Mouse (Mus musculus) liver, embryonic 16.5 days (tissue): Measurements from ENCODE around the gene Vcl. TPM values are rescaled to one million over a fixed set of nuclear protein-coding genes. Genes with fewer than 3 reads are reported as not detected.
A peak's percentile ranks its signal among the peaks of the same experiment; 100 is the strongest.

Experiments used
- ATAC-seq: fragments of 200-750 bp; cut with Nextera tagmentation; 2 replicates; pipeline ENCODE4 v1.8.0; 2017; ENCODE audit warnings: low read depth, mild to moderate bottlenecking, moderate number of reproducible peaks, moderate library complexity
- H3K27ac ChIP-seq: fragments of 300-500 bp; sonication (generic); 2 replicates; pipeline ENCODE4 v1.5.1; 2014; ENCODE audit warnings: mild to moderate bottlenecking, low read length
- H3K27me3 ChIP-seq: fragments of 300-500 bp; sonication (generic); 2 replicates; pipeline ENCODE4 v1.6.1; 2014; ENCODE audit warnings: low read depth, low read length, mixed read lengths; ENCODE audit not compliant: control insufficient read depth, insufficient read depth
- H3K36me3 ChIP-seq: fragments of 300-500 bp; sonication (generic); 2 replicates; pipeline ENCODE4 v1.6.1; 2014; ENCODE audit warnings: mild to moderate bottlenecking; ENCODE audit not compliant: control insufficient read depth, insufficient read depth
- H3K4me1 ChIP-seq: fragments of 300-500 bp; sonication (generic); 2 replicates; pipeline ENCODE4 v1.6.1; 2014; ENCODE audit warnings: low read depth, low read length, mixed read lengths; ENCODE audit not compliant: control insufficient read depth
- H3K4me2 ChIP-seq: fragments of 300-500 bp; sonication (generic); 2 replicates; pipeline ENCODE4 v1.6.1; 2014; ENCODE audit warnings: low read depth, low read length, mixed read lengths
- H3K4me3 ChIP-seq: fragments of 300-500 bp; sonication (generic); 2 replicates; pipeline ENCODE4 v1.5.1; 2014; ENCODE audit warnings: low read depth, mild to moderate bottlenecking, low read length
- H3K9ac ChIP-seq: fragments of 300-500 bp; sonication (generic); 2 replicates; pipeline ENCODE4 v1.6.1; 2014; ENCODE audit warnings: low read depth, low read length
- H3K9me3 ChIP-seq: fragments of 300-500 bp; sonication (generic); replicated peaks from 2 replicates; pipeline ENCODE4 v1.6.1; 2016; ENCODE audit warnings: low read length; ENCODE audit not compliant: control insufficient read depth
- WGBS: fragments of 180-500 bp; shearing (Covaris S2); extraction: QIAGEN DNeasy Blood & Tissue Kit; methylation state at CpG from one replicate; pipeline ENCODE4 v1.1.7; 2014; ENCODE audit not compliant: insufficient replicate concordance; 5-methylcytosine and 5-hydroxymethylcytosine counted together
- polyA plus RNA-seq: library from polyadenylated mRNA; unstranded; fragments of >200 nt; fragmentation: Nextera tagmentation; extraction: Ambion mirVana; gene quantifications from 2 replicates; pipeline ENCODE4 v1.2.1, GENCODE M21; 2015

Vcl gene
- 18.8 and 19.9 TPM in 2 replicates for polyA plus RNA-seq

- Histone ChIP-seq H3K4me2 (peak within 1 kb of the TSS; percentile 92), H3K4me1 (peaks cover 40% of the 10 kb centered on the region), H3K36me3 (no peaks in the 10 kb centered on the region), H3K27me3 (no peaks in the 10 kb centered on the region), H3K9me3 (no peaks in the 10 kb centered on the region), H3K9ac (peak within 1 kb of the TSS; percentile 92), H3K27ac (peak within 1 kb of the TSS; percentile 89), H3K4me3 (peak within 1 kb of the TSS; percentile 96)
- ATAC-seq: peak; percentile 94
- WGBS: under 1% methylated on average over 86 of the region's 89 CpGs
Observed at GRCm38 (mm10) chr14:20928848-20929745, at the start of gene Vcl. Gene Vcl, plus strand, starts transcription at chr14:20929398.

GRCm38 (mm10) chr14:20884691-20885090 is 44.5 kb upstream of the Vcl start:
- Histone ChIP-seq H3K4me3 (peak overlapping the region; percentile 18; the same call in 1 of the 2 replicates), H3K4me2 (peak overlapping the region; percentile 50), H3K9ac (no peak overlapping the region), H3K4me1 (peaks cover 19% of the 10 kb centered on the region), H3K36me3 (no peaks in the 10 kb centered on the region), H3K9me3 (no peaks in the 10 kb centered on the region), H3K27ac (peak overlapping the region; percentile 79; the same call in 1 of the 2 replicates), H3K27me3 (no peaks in the 10 kb centered on the region)
- ATAC-seq: peak; percentile 62; the same call in 1 of the 2 replicates
- 21% methylated on average over 5 of the region's 5 CpGs for WGBS

DNA sequence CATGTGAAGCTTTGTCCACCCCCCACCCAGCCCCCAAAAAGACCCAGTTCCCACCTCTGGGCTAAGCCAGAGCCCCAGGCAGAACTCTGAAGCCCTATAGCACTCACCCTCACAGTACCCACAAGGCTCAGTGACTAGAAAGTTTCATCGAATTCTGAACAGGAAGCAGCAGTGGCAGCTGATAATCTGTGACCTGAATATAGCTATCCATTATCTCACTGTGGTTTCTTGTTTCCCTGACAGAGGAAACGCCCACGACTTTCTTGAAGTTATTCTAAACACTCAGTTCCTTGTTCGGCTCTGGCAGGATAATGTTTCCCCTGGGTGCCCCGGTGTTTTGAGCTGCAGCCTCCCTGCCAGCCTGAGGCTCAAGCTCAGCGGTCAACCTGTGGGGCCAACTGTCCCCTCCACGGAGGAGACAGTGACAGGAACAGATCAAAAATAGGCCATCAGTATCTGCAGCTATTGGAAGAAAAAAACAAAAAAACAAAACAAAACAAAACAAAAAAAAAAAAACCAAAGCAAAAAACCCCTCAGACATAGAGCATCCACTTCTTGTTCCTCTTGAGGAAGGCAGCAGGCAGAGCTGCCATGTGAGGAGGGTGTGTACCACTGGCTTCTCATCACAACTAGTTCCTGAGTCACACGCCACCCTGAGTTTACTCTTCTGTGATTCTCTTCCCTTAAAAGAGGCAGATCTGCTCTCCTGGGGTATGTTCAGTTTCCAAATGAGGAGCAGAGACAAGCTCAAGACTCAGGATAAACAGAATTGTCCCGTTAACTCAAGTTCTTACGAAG is 43.9 kb upstream of the Vcl start:
- peak overlapping the region; percentile 18 for H3K4me3 ChIP-seq
- no peaks in the 10 kb centered on the region for H3K36me3 ChIP-seq
- peak overlapping the region; percentile 79 for H3K27ac ChIP-seq
- H3K9ac ChIP-seq: no peak overlapping the region
- no peaks in the 10 kb centered on the region for H3K9me3 ChIP-seq
- peak overlapping the region; percentile 50 for H3K4me2 ChIP-seq
- peaks cover 19% of the 10 kb centered on the region for H3K4me1 ChIP-seq
- peak; percentile 87 for ATAC-seq
- 17% methylated on average over 10 of the region's 10 CpGs for WGBS
- H3K27me3 ChIP-seq: no peaks in the 10 kb centered on the region

GRCm38 (mm10) chr14:20886266-20886665 is 42.9 kb upstream of the Vcl start:
- 30% methylated on average over 4 of the region's 4 CpGs for WGBS
- no peak overlapping the region for H3K4me2 ChIP-seq
- no peak overlapping the region for H3K4me3 ChIP-seq
- no peaks in the 10 kb centered on the region for H3K9me3 ChIP-seq
- no peak for ATAC-seq
- no peak overlapping the region for H3K9ac ChIP-seq
- H3K36me3 ChIP-seq: no peaks in the 10 kb centered on the region
- no peaks in the 10 kb centered on the region for H3K27me3 ChIP-seq
- peaks cover 19% of the 10 kb centered on the region for H3K4me1 ChIP-seq
- H3K27ac ChIP-seq: peak overlapping the region; percentile 79; the same call in 1 of the 2 replicates

- peaks cover 19% of the 10 kb centered on the region for H3K4me1 ChIP-seq
- no peak overlapping the region for H3K4me3 ChIP-seq
- H3K4me2 ChIP-seq: no peak overlapping the region
- H3K36me3 ChIP-seq: no peaks in the 10 kb centered on the region
- H3K9ac ChIP-seq: no peak overlapping the region
- no peak overlapping the region for H3K27ac ChIP-seq
- no peaks in the 10 kb centered on the region for H3K27me3 ChIP-seq
- no peaks in the 10 kb centered on the region for H3K9me3 ChIP-seq
- WGBS: 77% methylated on average over 7 of the region's 7 CpGs
- ATAC-seq: no peak
Observed at GRCm38 (mm10) chr14:20887541-20888085, 41.6 kb upstream of the Vcl start.

DNA sequence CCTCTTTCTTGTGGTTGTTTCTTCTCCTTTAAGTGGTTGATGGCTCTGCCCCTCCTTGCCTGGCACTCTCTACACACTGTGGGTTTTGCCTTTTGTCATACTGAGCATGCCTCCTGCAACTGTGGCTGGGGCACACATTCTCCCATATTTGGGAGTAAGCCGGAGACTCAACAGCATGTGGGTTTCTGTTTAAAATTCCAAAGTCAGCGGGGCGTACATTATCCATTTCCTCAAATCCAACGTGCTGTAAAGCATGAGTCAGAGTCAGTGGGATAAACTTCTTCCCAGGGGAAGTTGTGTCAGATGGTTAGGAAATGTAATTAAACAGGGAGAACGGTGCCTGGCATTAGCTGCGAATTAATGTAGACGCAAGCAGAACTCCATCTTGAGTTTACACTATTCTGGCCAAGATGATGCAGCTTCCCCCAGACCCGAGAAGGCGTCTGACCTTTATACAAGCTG is 37.2 kb upstream of the Vcl start:
- Histone ChIP-seq H3K4me1 (no peaks in the 10 kb centered on the region), H3K9ac (no peak overlapping the region), H3K4me3 (no peak overlapping the region), H3K27me3 (no peaks in the 10 kb centered on the region), H3K4me2 (no peak overlapping the region), H3K9me3 (no peaks in the 10 kb centered on the region), H3K36me3 (no peaks in the 10 kb centered on the region), H3K27ac (no peak overlapping the region)
- WGBS: 42% methylated on average over 9 of the region's 9 CpGs
- ATAC-seq: no peak

DNA sequence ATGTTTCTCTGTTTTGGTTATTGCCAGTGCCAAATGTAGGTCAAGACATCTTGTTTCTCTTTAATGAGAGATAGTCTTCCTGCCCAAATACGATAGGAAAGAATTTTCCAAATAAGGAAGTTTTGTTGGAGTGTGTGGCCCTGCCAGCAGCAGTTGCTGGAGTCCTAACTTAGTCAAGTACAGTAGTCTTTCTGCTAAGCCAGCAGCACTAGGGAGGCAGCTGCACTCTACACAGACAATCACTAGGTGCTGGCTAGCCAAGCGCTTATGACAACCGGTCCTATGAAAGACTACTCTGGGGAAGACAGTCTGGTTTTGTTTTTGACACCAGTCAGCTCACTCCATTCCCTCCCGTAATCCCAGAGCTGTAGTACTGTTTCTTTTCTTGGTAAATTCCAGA is 35.4 kb upstream of the Vcl start:
- Histone ChIP-seq H3K36me3 (no peaks in the 10 kb centered on the region), H3K9me3 (no peaks in the 10 kb centered on the region), H3K4me3 (no peak overlapping the region), H3K27me3 (no peaks in the 10 kb centered on the region), H3K9ac (no peak overlapping the region), H3K4me1 (no peaks in the 10 kb centered on the region), H3K27ac (no peak overlapping the region), H3K4me2 (no peak overlapping the region)
- WGBS: 55% methylated on average over 4 of the region's 4 CpGs
- no peak for ATAC-seq

DNA sequence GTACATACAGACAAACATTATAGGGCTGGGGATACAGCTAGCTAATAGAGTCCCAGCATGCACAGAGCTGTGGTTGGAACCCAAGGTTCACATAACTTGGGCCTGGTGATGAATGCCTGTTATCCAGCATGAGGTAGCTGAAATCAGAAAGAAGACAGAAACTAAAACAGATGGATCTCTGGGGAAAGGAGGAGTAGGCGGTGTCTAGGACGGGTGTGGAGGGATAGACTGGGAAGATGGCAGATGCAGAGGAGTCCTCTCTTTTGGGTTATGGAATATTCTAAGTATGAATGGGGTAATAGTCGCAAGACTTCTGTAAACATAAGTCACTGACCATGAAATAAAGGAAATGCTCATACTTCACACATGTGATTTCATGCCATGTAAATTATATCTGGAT is 27.9 kb upstream of the Vcl start:
- no peak overlapping the region for H3K9ac ChIP-seq
- no peak overlapping the region for H3K4me3 ChIP-seq
- H3K4me1 ChIP-seq: no peaks in the 10 kb centered on the region
- no peak overlapping the region for H3K27ac ChIP-seq
- H3K36me3 ChIP-seq: no peaks in the 10 kb centered on the region
- no peaks in the 10 kb centered on the region for H3K9me3 ChIP-seq
- H3K27me3 ChIP-seq: no peaks in the 10 kb centered on the region
- ATAC-seq: no peak
- 79% methylated on average over 3 of the region's 3 CpGs for WGBS
- H3K4me2 ChIP-seq: no peak overlapping the region
